Mouse (Mus musculus): ENCODE measurements around the gene Rnf114. TPM values are rescaled to one million over a fixed set of nuclear protein-coding genes. Genes with fewer than 3 reads are reported as not detected.

The Rnf114 gene
- polyA plus RNA-seq, 1 experiment from 2014 or later, result 119 TPM

GRCm38 (mm10) chr2:167539536-167540476 is 47.4 kb downstream of the Rnf114 start:
- Histone ChIP-seq H3K36me3 (ENCODE audit: insufficient read depth, low read length) (no peaks in the 10 kb centered on the region), H3K9me3 (ENCODE audit: low read length) (no peaks in the 10 kb centered on the region), H3K4me3 (ENCODE audit: low read depth, low read length) (peak overlapping the region; percentile 51), H3K9ac (replicated peaks; ENCODE audit: low read depth) (peak overlapping the region; percentile 60), H3K27me3 (replicated peaks; ENCODE audit: insufficient read depth, low read length) (0 out of 2 replicates have a peak, but pooled peaks cover 3% of the 10 kb centered on the region), H3K4me2 (replicated peaks; ENCODE audit: low read depth, low read length) (peak overlapping the region; percentile 84), H3K4me1 (ENCODE audit: insufficient read depth, low read depth, low read length) (peaks cover 41% of the 10 kb centered on the region), H3K27ac (ENCODE audit: low read length) (peak overlapping the region; percentile 65; the same call in 1 of the 2 replicates)
- TF ChIP-seq EP300 (IDR thresholded peaks at IDR 0.05) (no peak), CTCF (IDR thresholded peaks at IDR 0.05) (no peak)
- 31% methylated on average over 14 of the region's 14 CpGs for WGBS
- DNase-seq (ENCODE audit: low spot score) (no peak), ATAC-seq (no peak)

- Histone ChIP-seq H3K4me3 (ENCODE audit: low read depth, low read length) (peak overlapping the region; percentile 51), H3K9me3 (ENCODE audit: low read length) (no peaks in the 10 kb centered on the region), H3K4me2 (replicated peaks; ENCODE audit: low read depth, low read length) (peak overlapping the region; percentile 84), H3K27me3 (replicated peaks; ENCODE audit: insufficient read depth, low read length) (0 out of 2 replicates have a peak, but pooled peaks cover 3% of the 10 kb centered on the region), H3K4me1 (ENCODE audit: insufficient read depth, low read depth, low read length) (peaks cover 41% of the 10 kb centered on the region), H3K27ac (ENCODE audit: low read length) (peak overlapping the region; percentile 96), H3K9ac (replicated peaks; ENCODE audit: low read depth) (peak overlapping the region; percentile 60), H3K36me3 (ENCODE audit: insufficient read depth, low read length) (no peaks in the 10 kb centered on the region)
- 38% methylated on average over 12 of the region's 12 CpGs for WGBS
- DNase-seq (ENCODE audit: low spot score) (peak; percentile 28), ATAC-seq (no peak)
- TF ChIP-seq EP300 (IDR thresholded peaks at IDR 0.05) (no peak), CTCF (IDR thresholded peaks at IDR 0.05) (no peak)
These were observed 48.1 kb downstream of the Rnf114 start for GRCm38 (mm10) chr2:167540477-167541110.

- DNase-seq (ENCODE audit: low spot score) (no peak), ATAC-seq (no peak)
- 22% methylated on average over 6 of the region's 6 CpGs for WGBS
- Histone ChIP-seq H3K9ac (replicated peaks; ENCODE audit: low read depth) (peak overlapping the region; percentile 60), H3K27ac (ENCODE audit: low read length) (peak overlapping the region; percentile 96), H3K4me2 (replicated peaks; ENCODE audit: low read depth, low read length) (peak overlapping the region; percentile 84), H3K4me1 (ENCODE audit: insufficient read depth, low read depth, low read length) (peaks cover 41% of the 10 kb centered on the region), H3K36me3 (ENCODE audit: insufficient read depth, low read length) (no peaks in the 10 kb centered on the region), H3K4me3 (ENCODE audit: low read depth, low read length) (peak overlapping the region; percentile 51), H3K9me3 (ENCODE audit: low read length) (no peaks in the 10 kb centered on the region), H3K27me3 (replicated peaks; ENCODE audit: insufficient read depth, low read length) (0 out of 2 replicates have a peak, but pooled peaks cover 3% of the 10 kb centered on the region)
- TF ChIP-seq EP300 (IDR thresholded peaks at IDR 0.05), result no peak
- TF ChIP-seq CTCF (IDR thresholded peaks at IDR 0.05), result no peak
These were observed 48.9 kb downstream of the Rnf114 start for GRCm38 (mm10) chr2:167541324-167541723.

GRCm38 (mm10) chr2:167541761-167542160 is 49.3 kb downstream of the Rnf114 start:
- ATAC-seq (no peak), DNase-seq (ENCODE audit: low spot score) (no peak)
- peaks cover 41% of the 10 kb centered on the region for H3K4me1 ChIP-seq (ENCODE audit: insufficient read depth, low read depth, low read length)
- H3K4me2 ChIP-seq (replicated peaks; ENCODE audit: low read depth, low read length), result peak overlapping the region; percentile 84
- H3K9ac ChIP-seq (replicated peaks; ENCODE audit: low read depth), result peak overlapping the region; percentile 60
- peak overlapping the region; percentile 96 for H3K27ac ChIP-seq (ENCODE audit: low read length)
- no peaks in the 10 kb centered on the region for H3K36me3 ChIP-seq (ENCODE audit: insufficient read depth, low read length)
- H3K27me3 ChIP-seq (replicated peaks; ENCODE audit: insufficient read depth, low read length), result 0 out of 2 replicates have a peak, but pooled peaks cover 3% of the 10 kb centered on the region
- TF ChIP-seq CTCF (IDR thresholded peaks at IDR 0.05) (no peak), EP300 (IDR thresholded peaks at IDR 0.05) (no peak)
- peak overlapping the region; percentile 51 for H3K4me3 ChIP-seq (ENCODE audit: low read depth, low read length)
- WGBS, result 73% methylated on average over 12 of the region's 12 CpGs
- no peaks in the 10 kb centered on the region for H3K9me3 ChIP-seq (ENCODE audit: low read length)

GRCm38 (mm10) chr2:167542361-167542760 is 49.9 kb downstream of the Rnf114 start:
- no peaks in the 10 kb centered on the region for H3K9me3 ChIP-seq (ENCODE audit: low read length)
- H3K36me3 ChIP-seq (ENCODE audit: insufficient read depth, low read length), result no peaks in the 10 kb centered on the region
- H3K4me1 ChIP-seq (ENCODE audit: insufficient read depth, low read depth, low read length), result peaks cover 41% of the 10 kb centered on the region
- DNase-seq (ENCODE audit: low spot score), result no peak
- no peak overlapping the region for H3K4me3 ChIP-seq (ENCODE audit: low read depth, low read length)
- H3K4me2 ChIP-seq (replicated peaks; ENCODE audit: low read depth, low read length), result peak overlapping the region; percentile 84
- H3K9ac ChIP-seq (replicated peaks; ENCODE audit: low read depth), result peak overlapping the region; percentile 60; the same call in 1 of the 2 replicates
- ATAC-seq, result no peak
- TF ChIP-seq CTCF (IDR thresholded peaks at IDR 0.05) (no peak), EP300 (IDR thresholded peaks at IDR 0.05) (no peak)
- WGBS, result 55% methylated on average over 4 of the region's 4 CpGs
- H3K27me3 ChIP-seq (replicated peaks; ENCODE audit: insufficient read depth, low read length), result 0 out of 2 replicates have a peak, but pooled peaks cover 2% of the 10 kb centered on the region
- peak overlapping the region; percentile 96 for H3K27ac ChIP-seq (ENCODE audit: low read length)

Measured in lung, postnatal 0 days (tissue).